Mouse (Mus musculus): ENCODE measurements around the gene Lgals3.

The Lgals3 gene

GRCm38 (mm10) chr14:47421606-47422005, 54.1 kb downstream of the Lgals3 start:
- no peak for DNase-seq (ENCODE audit: low read depth, low spot score)

GRCm38 (mm10) chr14:47422466-47422865, 54.9 kb downstream of the Lgals3 start:
- no peak for DNase-seq (ENCODE audit: low read depth, low spot score)

- DNase-seq (ENCODE audit: low read depth, low spot score) = peak; percentile 43
These were observed 65.4 kb downstream of the Lgals3 start for GRCm38 (mm10) chr14:47432987-47433386.

All from CD4-positive, CD25-positive, alpha-beta regulatory T cell, adult 2 months (primary cell).